Mouse (Mus musculus) neural tube, embryonic 14.5 days (tissue): ENCODE results near the gene Mfsd9. TPM values are rescaled to one million over a fixed set of nuclear protein-coding genes. Genes with fewer than 3 reads are reported as not detected.
A peak's percentile ranks its signal among the peaks of the same experiment; 100 is the strongest.

ENCODE experiments used
- ATAC-seq: fragments of 200-750 bp; cut with Nextera tagmentation; 2 replicates; pipeline ENCODE4 v1.8.0; 2017; ENCODE audit warnings: low read depth, mild to moderate bottlenecking, moderate TSS enrichment, moderate library complexity
- H3K27ac ChIP-seq: fragments of 300-500 bp; sonication (generic); 2 replicates; pipeline ENCODE4 v1.5.1; 2014; ENCODE audit warnings: low read depth, mild to moderate bottlenecking, control low read depth, low read length, moderate library complexity, mixed read lengths
- H3K27me3 ChIP-seq: fragments of 300-500 bp; sonication (generic); 2 replicates; pipeline ENCODE4 v1.6.1; 2014; ENCODE audit warnings: low read length; ENCODE audit not compliant: control insufficient read depth, insufficient read depth
- H3K36me3 ChIP-seq: fragments of 300-500 bp; sonication (generic); 2 replicates; pipeline ENCODE4 v1.6.1; 2014; ENCODE audit warnings: low read length, mixed read lengths; ENCODE audit not compliant: control insufficient read depth, insufficient read depth
- H3K4me1 ChIP-seq: fragments of 300-500 bp; sonication (generic); 2 replicates; pipeline ENCODE4 v1.6.1; 2014; ENCODE audit warnings: low read length; ENCODE audit not compliant: control insufficient read depth, insufficient read depth
- H3K4me2 ChIP-seq: fragments of 300-500 bp; sonication (generic); 2 replicates; pipeline ENCODE4 v1.6.1; 2014; ENCODE audit warnings: mild to moderate bottlenecking, low read depth, low read length, control low read depth
- H3K4me3 ChIP-seq: fragments of 300-500 bp; sonication (generic); 2 replicates; pipeline ENCODE4 v1.5.1; 2014; ENCODE audit warnings: low read depth, low read length, control low read depth, mixed read lengths
- H3K9ac ChIP-seq: fragments of 300-500 bp; sonication (generic); replicated peaks from 2 replicates; pipeline ENCODE4 v1.6.1; 2014; ENCODE audit warnings: low read depth, mild to moderate bottlenecking, control low read depth, low read length, mixed read lengths
- H3K9me3 ChIP-seq: fragments of 300-500 bp; sonication (generic); 2 replicates; pipeline ENCODE4 v1.6.1; 2016; ENCODE audit warnings: low read length; ENCODE audit not compliant: control insufficient read depth
- WGBS: fragments of 180-500 bp; shearing (Covaris S2); extraction: QIAGEN DNeasy Blood & Tissue Kit; methylation state at CpG from one replicate; pipeline ENCODE4 v1.1.7; 2014; 5-methylcytosine and 5-hydroxymethylcytosine counted together
- polyA plus RNA-seq: library from polyadenylated mRNA; unstranded; fragments of >200 nt; fragmentation: Nextera tagmentation; extraction: Ambion mirVana; gene quantifications from 2 replicates; pipeline ENCODE4 v1.2.1, GENCODE M21; 2014

Gene Mfsd9
- polyA plus RNA-seq, 1 experiment from 2014 or later, result 8.8 TPM

DNA sequence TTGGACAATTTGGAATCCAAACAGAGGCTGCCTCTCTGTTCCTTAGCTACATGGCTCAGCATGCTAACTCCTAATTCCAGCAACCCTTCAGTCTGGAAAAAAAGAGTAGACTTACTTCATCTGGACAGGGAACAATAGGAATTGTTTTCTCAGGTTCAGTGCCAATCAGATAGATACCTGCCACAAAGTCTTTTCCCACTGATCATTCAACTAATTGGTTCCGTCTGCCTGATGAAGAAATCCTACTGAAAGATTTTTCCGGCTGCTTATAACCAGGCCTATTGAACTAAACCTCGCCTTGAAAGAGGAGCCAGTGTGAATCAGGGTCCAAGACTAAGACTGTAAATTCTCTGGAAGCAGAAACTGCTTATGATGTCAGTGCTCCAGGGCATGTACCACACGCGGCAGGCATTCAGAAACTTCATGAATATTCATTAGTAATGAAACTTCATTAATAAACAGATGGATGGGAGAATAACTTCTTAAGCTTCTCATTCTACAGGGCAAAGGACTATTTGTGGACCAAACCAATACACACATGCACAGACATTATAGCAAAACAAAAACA is 737 bp downstream of the Mfsd9 start:
- no peak overlapping the region for H3K27ac ChIP-seq
- 19% methylated on average over 5 of the region's 5 CpGs for WGBS

DNA sequence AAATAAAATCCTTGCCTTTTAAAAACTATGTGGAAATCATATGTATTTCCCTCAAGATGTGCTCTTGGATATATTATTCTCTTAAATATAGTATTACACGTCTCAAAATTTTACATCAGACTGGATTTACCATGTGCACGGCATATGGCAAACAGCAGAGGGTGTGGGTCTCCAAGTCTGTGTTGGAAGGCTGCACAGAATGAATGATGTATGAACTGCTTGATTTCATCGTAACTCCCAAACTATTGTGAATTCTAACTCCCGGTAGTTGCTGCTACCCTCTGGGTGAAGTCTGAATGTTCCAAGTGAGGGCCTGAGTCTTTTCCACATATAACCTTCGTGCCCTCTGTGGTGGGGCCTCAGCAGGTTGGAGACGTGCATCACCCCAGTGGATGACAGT is 1.5 kb downstream of the Mfsd9 start:
- 79% methylated on average over 6 of the region's 6 CpGs for WGBS
- Histone ChIP-seq H3K27ac (no peak overlapping the region), H3K4me1 (no peaks in the 10 kb centered on the region; the same call in 1 of the 2 replicates), H3K4me3 (no peak overlapping the region), H3K4me2 (no peak overlapping the region), H3K36me3 (no peaks in the 10 kb centered on the region), H3K9me3 (no peaks in the 10 kb centered on the region), H3K9ac (no peak overlapping the region), H3K27me3 (no peaks in the 10 kb centered on the region)
- no peak for ATAC-seq

More for the DNA sequence above, 737 bp downstream of the Mfsd9 start:
- Histone ChIP-seq H3K27me3 (no peaks in the 10 kb centered on the region), H3K4me1 (no peaks in the 10 kb centered on the region; the same call in 1 of the 2 replicates), H3K4me3 (peak overlapping the region; percentile 54), H3K4me2 (peak overlapping the region; percentile 69), H3K9me3 (no peaks in the 10 kb centered on the region), H3K36me3 (no peaks in the 10 kb centered on the region), H3K9ac (peak overlapping the region; percentile 39)
- peak; percentile 42 for ATAC-seq

DNA sequence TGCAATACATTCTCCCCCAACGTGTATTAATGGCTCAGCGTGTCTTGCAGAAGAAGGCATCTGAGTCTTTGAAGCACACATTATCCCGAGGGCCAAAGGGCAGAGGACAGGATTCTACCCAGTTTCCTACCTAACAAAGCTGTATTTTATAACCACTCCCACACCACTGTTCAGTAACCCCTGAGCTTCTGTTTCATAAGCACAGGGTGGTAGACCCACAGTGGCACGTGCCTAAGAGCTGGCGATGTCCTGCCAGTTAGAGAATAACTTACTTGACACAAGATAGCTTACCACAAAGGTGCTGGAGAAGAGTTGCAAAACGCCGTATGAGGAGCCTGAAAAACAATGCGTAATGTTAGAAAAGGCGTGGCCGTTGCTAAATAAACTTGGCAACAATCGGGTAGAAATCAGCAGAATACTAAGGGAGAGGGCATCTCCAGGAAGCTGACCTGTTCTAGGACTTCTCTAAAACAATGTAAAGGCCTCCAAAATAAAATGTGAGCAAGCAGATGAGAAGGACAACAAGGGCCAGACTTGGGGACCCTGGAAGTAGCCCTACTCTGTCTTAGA is 4.5 kb downstream of the Mfsd9 start:
- no peaks in the 10 kb centered on the region; the same call in 1 of the 2 replicates for H3K4me1 ChIP-seq
- H3K27ac ChIP-seq, result no peak overlapping the region
- no peaks in the 10 kb centered on the region for H3K27me3 ChIP-seq
- WGBS, result 91% methylated on average over 11 of the region's 11 CpGs
- H3K9me3 ChIP-seq, result no peaks in the 10 kb centered on the region
- no peaks in the 10 kb centered on the region for H3K36me3 ChIP-seq
- H3K9ac ChIP-seq, result no peak overlapping the region
- no peak for ATAC-seq
- H3K4me2 ChIP-seq, result no peak overlapping the region
- H3K4me3 ChIP-seq, result no peak overlapping the region

DNA sequence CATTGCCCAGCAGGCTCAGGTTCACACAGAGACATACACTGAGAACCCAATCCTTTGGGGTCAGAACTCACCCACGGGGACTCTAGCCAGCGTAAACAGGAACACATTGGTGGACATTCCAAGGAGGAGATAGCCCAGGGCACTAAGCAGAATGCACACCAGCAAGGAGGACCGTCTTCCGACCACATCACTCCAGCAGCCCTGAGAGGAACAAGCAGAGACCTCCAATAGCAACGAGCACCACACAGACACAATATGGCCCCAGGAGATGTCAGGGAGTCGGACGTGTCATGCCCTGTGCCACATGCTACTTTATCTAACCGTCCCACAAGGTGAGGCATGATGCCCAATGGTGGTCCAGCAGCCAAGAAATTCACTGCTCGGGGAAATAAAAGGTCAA is 6.2 kb downstream of the Mfsd9 start:
- Histone ChIP-seq H3K9ac (no peak overlapping the region), H3K4me1 (no peaks in the 10 kb centered on the region), H3K4me2 (no peak overlapping the region), H3K9me3 (no peaks in the 10 kb centered on the region), H3K27me3 (no peaks in the 10 kb centered on the region), H3K27ac (no peak overlapping the region), H3K4me3 (no peak overlapping the region), H3K36me3 (no peaks in the 10 kb centered on the region)
- 88% methylated on average over 9 of the region's 9 CpGs for WGBS
- no peak for ATAC-seq

DNA sequence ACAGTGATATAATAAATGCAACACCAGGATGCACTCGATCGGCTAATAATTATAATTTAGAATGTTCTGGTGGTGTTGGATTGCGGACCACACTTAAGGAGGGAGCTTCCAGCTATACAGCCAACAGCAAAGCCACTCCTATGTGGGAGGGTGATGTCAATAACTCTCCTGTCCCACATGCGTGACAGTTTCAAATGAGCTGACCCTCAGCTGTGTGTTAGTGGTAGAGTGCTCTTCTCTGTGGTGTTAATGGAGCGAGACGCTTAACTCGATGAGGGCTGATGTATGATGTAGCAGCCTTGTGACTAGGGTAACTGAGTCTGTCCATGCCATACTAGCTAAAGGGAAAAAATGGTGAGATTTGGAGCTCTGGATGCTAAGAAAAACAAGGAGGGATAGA is 7.0 kb downstream of the Mfsd9 start:
- no peak for ATAC-seq
- 0 out of 2 replicates have a peak, but pooled peaks cover 3% of the 10 kb centered on the region for H3K9me3 ChIP-seq
- no peak overlapping the region for H3K4me3 ChIP-seq
- H3K4me1 ChIP-seq, result no peaks in the 10 kb centered on the region
- H3K36me3 ChIP-seq, result no peaks in the 10 kb centered on the region
- no peak overlapping the region for H3K9ac ChIP-seq
- no peak overlapping the region for H3K27ac ChIP-seq
- WGBS, result 82% methylated on average over 7 of the region's 7 CpGs
- no peaks in the 10 kb centered on the region for H3K27me3 ChIP-seq
- H3K4me2 ChIP-seq, result no peak overlapping the region

DNA sequence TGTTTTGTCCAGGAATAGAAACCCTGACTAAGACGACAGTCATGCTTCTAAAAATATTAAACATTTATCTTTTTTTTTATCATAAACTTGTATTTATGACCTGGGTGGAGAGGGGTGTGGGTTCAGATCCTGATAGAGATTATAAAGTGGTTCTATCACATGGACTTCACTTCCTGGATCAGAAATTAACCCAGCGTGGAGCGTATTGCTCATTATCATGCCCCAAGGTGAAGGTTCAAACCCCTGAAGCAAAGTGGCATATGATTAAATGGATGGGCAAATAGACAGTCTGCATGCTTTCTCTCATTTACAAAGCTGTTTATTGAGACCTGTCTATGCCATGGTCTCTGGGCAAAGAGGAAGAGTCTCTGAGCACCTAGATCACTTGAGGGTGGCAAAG is 13.7 kb downstream of the Mfsd9 start:
- H3K4me3 ChIP-seq, result no peak overlapping the region
- no peak overlapping the region for H3K9ac ChIP-seq
- H3K9me3 ChIP-seq, result 0 out of 2 replicates have a peak, but pooled peaks cover 3% of the 10 kb centered on the region
- no peak for ATAC-seq
- no peaks in the 10 kb centered on the region for H3K27me3 ChIP-seq
- no peaks in the 10 kb centered on the region for H3K4me1 ChIP-seq
- no peak overlapping the region for H3K4me2 ChIP-seq
- WGBS, result 96% methylated on average over 3 of the region's 3 CpGs
- no peak overlapping the region for H3K27ac ChIP-seq
- H3K36me3 ChIP-seq, result no peaks in the 10 kb centered on the region

DNA sequence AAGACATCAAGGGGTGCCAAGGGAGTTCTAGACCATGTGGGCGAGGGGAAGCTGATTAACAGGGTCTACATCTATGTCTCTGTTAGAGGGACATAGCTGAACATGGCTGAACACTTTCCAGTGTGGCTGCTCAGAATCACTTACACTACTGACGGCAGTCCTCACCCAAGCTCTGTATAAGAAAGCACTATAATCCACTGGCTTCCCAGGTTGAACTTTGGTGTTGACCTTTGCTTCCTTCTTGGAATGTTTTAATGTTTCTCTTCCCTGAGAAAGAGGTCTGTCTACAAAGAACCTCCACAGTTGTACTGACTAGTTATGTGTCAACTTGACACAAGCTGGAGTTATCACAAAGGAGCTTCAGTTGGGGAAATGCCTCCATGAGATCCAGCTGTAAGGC is 14.4 kb downstream of the Mfsd9 start:
- H3K9me3 ChIP-seq, result 0 out of 2 replicates have a peak, but pooled peaks cover 3% of the 10 kb centered on the region
- 88% methylated on average over 2 of the region's 2 CpGs for WGBS
- no peak overlapping the region for H3K27ac ChIP-seq
- H3K36me3 ChIP-seq, result no peaks in the 10 kb centered on the region
- no peak overlapping the region for H3K4me3 ChIP-seq
- no peak overlapping the region for H3K4me2 ChIP-seq
- no peak for ATAC-seq
- H3K4me1 ChIP-seq, result no peaks in the 10 kb centered on the region
- H3K9ac ChIP-seq, result no peak overlapping the region
- no peaks in the 10 kb centered on the region for H3K27me3 ChIP-seq

DNA sequence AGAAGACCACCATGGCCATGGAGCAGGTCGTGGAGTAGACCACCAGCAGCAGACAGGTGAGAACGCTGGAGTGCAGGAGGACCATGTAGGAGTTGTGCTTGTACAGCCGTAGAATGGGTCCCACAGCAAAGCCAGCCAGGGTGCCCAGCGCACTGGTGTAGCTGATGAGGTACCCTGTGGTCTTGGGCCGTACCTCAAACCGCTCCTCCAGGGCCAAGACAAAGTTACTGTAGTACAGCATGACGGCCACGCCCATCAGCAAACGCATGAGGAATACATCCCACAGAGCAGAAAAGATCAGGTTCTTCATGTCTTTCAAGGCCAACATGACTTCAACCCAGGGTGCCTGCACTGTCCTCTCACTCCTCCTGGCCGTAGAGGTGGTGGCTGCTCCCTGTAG is 16.4 kb downstream of the Mfsd9 start:
- 96% methylated on average over 10 of the region's 10 CpGs for WGBS
- Histone ChIP-seq H3K27ac (no peak overlapping the region), H3K9ac (no peak overlapping the region), H3K36me3 (no peaks in the 10 kb centered on the region), H3K4me3 (no peak overlapping the region), H3K4me1 (0 out of 2 replicates have a peak, but pooled peaks cover 3% of the 10 kb centered on the region), H3K27me3 (no peaks in the 10 kb centered on the region), H3K4me2 (no peak overlapping the region), H3K9me3 (0 out of 2 replicates have a peak, but pooled peaks cover 3% of the 10 kb centered on the region)
- ATAC-seq, result no peak

DNA sequence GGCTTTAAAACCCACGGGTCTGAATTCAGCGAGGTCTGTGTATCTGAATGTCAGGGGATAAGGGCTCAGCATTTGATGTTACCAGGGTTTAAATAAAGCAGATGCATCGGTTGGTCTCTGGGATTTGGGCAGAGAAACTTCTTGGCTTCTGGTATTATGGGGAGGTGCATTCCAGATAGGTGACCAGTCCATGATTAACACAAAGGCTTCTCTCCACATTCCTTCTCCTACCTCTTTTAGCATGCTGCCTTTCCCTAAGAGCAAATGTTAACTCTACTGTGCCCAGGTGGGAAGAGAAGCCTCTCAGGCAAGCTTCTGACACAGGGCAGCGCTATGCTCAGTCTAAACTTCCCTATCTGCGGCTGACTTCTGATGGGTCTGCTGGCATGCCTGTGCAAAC is 17.3 kb downstream of the Mfsd9 start:
- Histone ChIP-seq H3K36me3 (no peaks in the 10 kb centered on the region), H3K9me3 (no peaks in the 10 kb centered on the region), H3K27me3 (no peaks in the 10 kb centered on the region), H3K4me3 (no peak overlapping the region), H3K9ac (no peak overlapping the region), H3K4me2 (no peak overlapping the region), H3K4me1 (0 out of 2 replicates have a peak, but pooled peaks cover 3% of the 10 kb centered on the region), H3K27ac (no peak overlapping the region)
- whole genome bisulfite sequencing, result 87% methylated on average over 5 of the region's 5 CpGs
- ATAC-seq, result no peak
